Mouse (Mus musculus): ENCODE measurements around the gene Tsc2. TPM values are rescaled to one million over a fixed set of nuclear protein-coding genes. Genes with fewer than 3 reads are reported as not detected.

Tsc2 gene
- total RNA-seq, 2 experiments from 2014 or later = 130 to 143 TPM

- intact Hi-C loops (cut with DNase I) = loop anchor here (5.0 kb wide), 1 partner anchor 36 kb away; no protein-coding TSS in a partner anchor
- peak in 1 of 2 experiments; percentile 59 for DNase-seq (ENCODE audit: extremely low spot score in 1 of 2, low spot score in 2 of 2)
Observed at GRCm38 (mm10) chr17:24590943-24591342, 41.5 kb downstream of the Tsc2 start.

GRCm38 (mm10) chr17:24586532-24586931, 45.9 kb downstream of the Tsc2 start:
- intact Hi-C loops (cut with DNase I) = no loop called here
- no peak for DNase-seq (ENCODE audit: extremely low spot score in 1 of 2, low spot score in 2 of 2)

- intact Hi-C loops (cut with DNase I) = no loop called here
Observed at GRCm38 (mm10) chr17:24584520-24584919, 47.9 kb downstream of the Tsc2 start.

GRCm38 (mm10) chr17:24583599-24584460, 48.6 kb downstream of the Tsc2 start:
- intact Hi-C loops (cut with DNase I) = no loop called here
- DNase-seq (ENCODE audit: extremely low spot score in 1 of 2, low spot score in 2 of 2) = no peak

More at GRCm38 (mm10) chr17:24584520-24584919, 47.9 kb downstream of the Tsc2 start:
- no peak for DNase-seq (ENCODE audit: extremely low spot score in 1 of 2, low spot score in 2 of 2)

GRCm38 (mm10) chr17:24580287-24580686, 52.1 kb downstream of the Tsc2 start:
- intact Hi-C loops (cut with DNase I) = no loop called here
- no peak for DNase-seq (ENCODE audit: extremely low spot score in 1 of 2, low spot score in 2 of 2)

- no peak for DNase-seq (ENCODE audit: extremely low spot score in 1 of 2, low spot score in 2 of 2)
- intact Hi-C loops (cut with DNase I) = no loop called here
Observed at GRCm38 (mm10) chr17:24579532-24579931, 52.9 kb downstream of the Tsc2 start.

GRCm38 (mm10) chr17:24573811-24574210, 58.6 kb downstream of the Tsc2 start:
- intact Hi-C loops (cut with DNase I) = no loop called here
- DNase-seq (ENCODE audit: extremely low spot score in 1 of 2, low spot score in 2 of 2) = peak in 1 of 2 experiments; percentile 21

- intact Hi-C loops (cut with DNase I) = no loop called here
Observed at GRCm38 (mm10) chr17:24572651-24573245, 59.7 kb downstream of the Tsc2 start.

GRCm38 (mm10) chr17:24569837-24570236, 62.6 kb downstream of the Tsc2 start:
- DNase-seq (ENCODE audit: extremely low spot score in 1 of 2, low spot score in 2 of 2) = no peak
- intact Hi-C loops (cut with DNase I) = no loop called here

More at GRCm38 (mm10) chr17:24572651-24573245, 59.7 kb downstream of the Tsc2 start:
- peak in 1 of 2 experiments; percentile 18 for DNase-seq (ENCODE audit: extremely low spot score in 1 of 2, low spot score in 2 of 2)

GRCm38 (mm10) chr17:24567034-24567779, 65.2 kb downstream of the Tsc2 start:
- intact Hi-C loops (cut with DNase I) = no loop called here
- peak in 1 of 2 experiments; percentile 66 for DNase-seq (ENCODE audit: extremely low spot score in 1 of 2, low spot score in 2 of 2)

GRCm38 (mm10) chr17:24565792-24566191, 66.6 kb downstream of the Tsc2 start:
- peak in 1 of 2 experiments; percentile 16 for DNase-seq (ENCODE audit: extremely low spot score in 1 of 2, low spot score in 2 of 2)
- intact Hi-C loops (cut with DNase I) = no loop called here

- peak in 1 of 2 experiments; percentile 27 for DNase-seq (ENCODE audit: extremely low spot score in 1 of 2, low spot score in 2 of 2)
- intact Hi-C loops (cut with DNase I) = no loop called here
Observed at GRCm38 (mm10) chr17:24565092-24565491, 67.3 kb downstream of the Tsc2 start.

GRCm38 (mm10) chr17:24564422-24564821, 68.0 kb downstream of the Tsc2 start:
- intact Hi-C loops (cut with DNase I) = no loop called here
- DNase-seq (ENCODE audit: extremely low spot score in 1 of 2, low spot score in 2 of 2) = peak in 1 of 2 experiments; percentile 27

GRCm38 (mm10) chr17:24563638-24564037, 68.8 kb downstream of the Tsc2 start:
- intact Hi-C loops (cut with DNase I) = no loop called here
- peak in 1 of 2 experiments; percentile 11 for DNase-seq (ENCODE audit: extremely low spot score in 1 of 2, low spot score in 2 of 2)

- intact Hi-C loops (cut with DNase I) = no loop called here
- no peak for DNase-seq (ENCODE audit: extremely low spot score in 1 of 2, low spot score in 2 of 2)
Observed at GRCm38 (mm10) chr17:24561592-24561991, 70.8 kb downstream of the Tsc2 start.

GRCm38 (mm10) chr17:24560301-24561028, 72.0 kb downstream of the Tsc2 start:
- intact Hi-C loops (cut with DNase I) = no loop called here

GRCm38 (mm10) chr17:24559146-24559545, 73.3 kb downstream of the Tsc2 start:
- intact Hi-C loops (cut with DNase I) = no loop called here
- peak in 1 of 2 experiments; percentile 45 for DNase-seq (ENCODE audit: extremely low spot score in 1 of 2, low spot score in 2 of 2)

More at GRCm38 (mm10) chr17:24560301-24561028, 72.0 kb downstream of the Tsc2 start:
- peak in 1 of 2 experiments; percentile 17 for DNase-seq (ENCODE audit: extremely low spot score in 1 of 2, low spot score in 2 of 2)

GRCm38 (mm10) chr17:24558600-24559099, 73.8 kb downstream of the Tsc2 start:
- DNase-seq (ENCODE audit: extremely low spot score in 1 of 2, low spot score in 2 of 2) = peak in 1 of 2 experiments; percentile 21
- intact Hi-C loops (cut with DNase I) = no loop called here
